Mouse (Mus musculus): ENCODE results near the gene Cav2.

DNA sequence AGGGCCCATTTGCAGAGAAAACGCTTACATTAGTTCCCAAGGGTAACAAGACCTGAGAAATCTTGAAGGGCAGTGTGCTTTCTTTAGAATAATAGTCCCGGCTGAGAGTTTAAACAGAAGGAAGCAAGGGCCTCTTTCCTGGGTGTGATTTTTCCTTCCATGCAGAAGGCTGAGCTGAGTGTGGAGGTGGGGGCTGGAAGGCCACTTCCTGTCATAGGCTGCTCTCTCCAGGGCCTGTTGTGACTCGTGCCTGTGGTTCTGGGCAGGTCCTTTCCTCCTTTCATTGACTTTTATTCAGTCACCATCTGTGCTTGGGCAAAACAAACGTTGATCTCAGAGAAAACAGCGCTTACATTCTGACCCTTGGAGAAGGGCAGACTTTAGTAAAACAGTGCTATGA, 1.2 kb downstream of the Cav2 start:
- no peak for TF ChIP-seq POLR2A (IDR thresholded peaks at IDR 0.05; ENCODE audit: borderline replicate concordance, control insufficient read depth, low read depth, low read length)
- TF ChIP-seq CTCF (IDR thresholded peaks at IDR 0.05; ENCODE audit: control insufficient read depth, insufficient read depth, low read length) = no peak

Data from bone marrow, adult 2 months (tissue).